Mouse (Mus musculus) naive thymus-derived CD4-positive, alpha-beta T cell, adult 2 months (primary cell): ENCODE data around the gene Rps19.

Experiments used
- DNase-seq: peaks from one replicate; pipeline ENCODE4 v3.0.0-alpha.2; 2011; ENCODE audit warnings: low read depth

Rps19 gene

GRCm38 (mm10) chr7:24902630-24903443, 18.7 kb downstream of the Rps19 start, which contains the start of gene Arhgef1:
Gene Arhgef1 (plus strand): TSS chr7:24902912.
- peak; percentile 78 for DNase-seq

GRCm38 (mm10) chr7:24903444-24903825, 19.3 kb downstream of the Rps19 start:
- DNase-seq, result no peak

- peak; percentile 96 for DNase-seq
Observed at GRCm38 (mm10) chr7:24904070-24904483, 19.9 kb downstream of the Rps19 start.

DNA sequence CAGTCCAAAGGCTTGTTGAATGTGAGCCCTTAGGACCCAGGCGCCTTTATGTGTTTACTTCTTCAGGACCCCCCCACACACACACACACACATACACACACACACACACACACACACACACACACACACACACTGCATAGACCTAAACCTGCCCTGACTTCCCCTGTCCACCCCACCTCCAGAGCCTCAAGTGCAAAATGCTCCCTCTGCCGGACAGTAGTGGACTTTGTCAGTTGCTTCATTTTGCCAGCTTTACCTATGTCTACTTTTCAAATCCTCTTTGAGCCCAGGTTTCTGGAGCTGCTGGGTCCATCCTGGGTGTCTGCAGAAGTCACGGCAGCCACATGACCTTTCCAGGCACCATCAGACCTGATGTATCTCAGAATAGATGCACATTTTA, 20.8 kb downstream of the Rps19 start:
- peak; percentile 77 for DNase-seq

DNA sequence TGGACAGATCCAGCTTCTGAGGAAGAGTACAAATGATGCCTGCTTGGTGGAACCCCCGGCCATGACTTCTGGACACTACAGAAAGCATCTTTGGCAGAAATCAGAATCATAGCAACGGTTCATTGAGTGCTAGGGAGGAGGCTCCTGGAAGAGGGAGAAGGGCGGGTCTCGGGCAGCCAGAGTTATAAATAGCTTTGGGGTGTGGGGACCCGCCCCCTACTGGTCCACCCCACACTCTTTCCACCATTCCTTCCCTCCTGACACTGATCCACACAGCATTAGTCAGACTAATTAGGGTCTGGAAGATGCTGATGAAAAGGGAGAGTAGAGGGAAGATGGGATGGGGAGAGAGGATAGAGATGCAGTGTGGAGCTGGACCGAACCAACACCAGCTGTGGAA, 22.4 kb downstream of the Rps19 start:
- DNase-seq, result no peak

- peak; percentile 88 for DNase-seq
Observed at GRCm38 (mm10) chr7:24907211-24907748, 23.1 kb downstream of the Rps19 start.

GRCm38 (mm10) chr7:24912480-24912879, 28.3 kb downstream of the Rps19 start:
- no peak for DNase-seq

- DNase-seq, result no peak
Observed at GRCm38 (mm10) chr7:24918763-24919323, 34.7 kb downstream of the Rps19 start.

DNA sequence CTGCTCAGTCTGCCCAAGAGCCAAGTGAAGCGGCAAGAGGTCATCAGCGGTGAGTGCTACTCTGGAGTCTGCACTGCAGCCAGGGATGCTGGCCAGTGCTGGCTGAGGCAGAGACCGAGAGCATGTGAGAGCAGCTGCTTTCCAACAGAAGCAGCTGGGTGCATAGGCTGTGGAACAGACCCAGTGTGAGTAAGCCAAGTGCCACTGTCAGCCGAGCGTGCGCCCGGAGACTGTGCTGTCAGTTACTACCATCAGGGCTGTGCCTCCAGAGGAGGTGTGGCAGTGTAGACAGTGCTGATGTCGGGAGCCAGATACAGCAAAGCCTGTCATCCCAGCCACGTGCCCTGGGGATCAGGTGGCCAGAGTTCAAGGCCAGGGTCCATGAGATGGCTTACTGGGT, 35.6 kb downstream of the Rps19 start:
- peak; percentile 25 for DNase-seq

DNA sequence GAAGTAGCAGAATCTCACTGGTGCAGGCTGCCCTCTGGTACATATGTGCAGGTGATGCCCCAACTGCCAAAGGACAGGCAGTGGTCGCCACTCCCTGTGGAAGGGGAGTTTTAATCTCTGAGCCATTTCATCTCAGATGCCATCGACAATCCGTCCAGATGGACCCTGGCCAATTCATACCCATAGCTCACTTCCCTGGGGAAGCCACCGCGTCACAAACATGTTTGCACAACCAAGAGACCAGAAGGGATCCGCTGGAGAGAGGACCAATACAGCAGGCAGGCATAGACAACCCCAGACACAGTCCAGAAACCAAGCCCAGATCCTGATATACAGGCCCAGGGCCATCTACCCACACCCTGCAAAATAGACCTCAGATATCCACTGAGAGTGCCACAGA, 46.3 kb downstream of the Rps19 start:
- no peak for DNase-seq

GRCm38 (mm10) chr7:24931651-24932050, 47.5 kb downstream of the Rps19 start:
- DNase-seq, result no peak
